Mouse (Mus musculus) CH12.LX (cell line): ENCODE data around the gene Fbxo7. TPM values are rescaled to one million over a fixed set of nuclear protein-coding genes. Genes with fewer than 3 reads are reported as not detected.

Experiments
- DNase-seq: peaks from one replicate; pipeline ENCODE4 v3.0.0-alpha.2; 2013; ENCODE audit errors: extremely low read depth
- H3K27ac ChIP-seq: 2 replicates; pipeline ENCODE4 v1.5.1; 2012; ENCODE audit warnings: low read depth, mild to moderate bottlenecking, control low read depth, moderate library complexity; ENCODE audit not compliant: insufficient read depth
- H3K27me3 ChIP-seq: replicated peaks from 2 replicates; pipeline ENCODE3; 2012; ENCODE audit warnings: inconsistent platforms
- H3K36me3 ChIP-seq, 2 experiments: replicated peaks in 1 of 2; 2 replicates each; pipeline versions ENCODE3 to v1.6.1; 2012; ENCODE audit warnings: inconsistent platforms in 1 of 2, low read length in 1 of 2, mild to moderate bottlenecking in 1 of 2, mixed read lengths in 1 of 2, moderate library complexity in 1 of 2; ENCODE audit not compliant: control insufficient read depth in 1 of 2, insufficient read depth in 1 of 2
- H3K4me1 ChIP-seq, 2 experiments: 2 replicates each; pipeline ENCODE4 v1.6.1; 2012; ENCODE audit warnings: inconsistent platforms in 1 of 2, moderate library complexity in 1 of 2; ENCODE audit not compliant: insufficient read depth in 2 of 2, control insufficient read depth in 1 of 2
- H3K4me2 ChIP-seq: 2 replicates; pipeline ENCODE4 v1.6.1; 2012; ENCODE audit warnings: low read depth, mild to moderate bottlenecking, control low read depth; ENCODE audit not compliant: poor library complexity, insufficient read depth, severe bottlenecking
- H3K4me3 ChIP-seq, 3 experiments: fragments of 150-350 bp in 1 of 3; sonication (generic) in 1 of 3; replicated peaks in 1 of 3; 2 replicates each; pipeline versions ENCODE3 to v1.5.1; 2011 to 2012; ENCODE audit warnings: low read depth in 2 of 3, low read length in 2 of 3, mild to moderate bottlenecking in 2 of 3, moderate library complexity in 2 of 3, control low read depth in 1 of 3, improper control_type of control experiment in 1 of 3, inconsistent platforms in 1 of 3, mixed read lengths in 1 of 3; ENCODE audit not compliant: poor library complexity in 1 of 3
- H3K79me2 ChIP-seq: replicated peaks from 2 replicates; pipeline ENCODE4 v1.6.1; 2012; ENCODE audit warnings: mild to moderate bottlenecking, moderate library complexity; ENCODE audit not compliant: control insufficient read depth, poor library complexity, insufficient read depth, severe bottlenecking; ENCODE audit errors: extremely low read depth
- H3K9ac ChIP-seq: 2 replicates; pipeline ENCODE4 v1.6.1; 2012; ENCODE audit warnings: low read depth, mild to moderate bottlenecking, control low read depth, moderate library complexity; ENCODE audit not compliant: insufficient read depth
- H3K9me3 ChIP-seq: replicated peaks from 2 replicates; pipeline ENCODE3; 2012; ENCODE audit warnings: low read length, inconsistent platforms, mixed read lengths
- BHLHE40 ChIP-seq: IDR thresholded peaks from 2 replicates; pipeline ENCODE4 v1.6.1; 2011; ENCODE audit warnings: mild to moderate bottlenecking, low read depth, low read length, improper control_type of control experiment
- CHD2 ChIP-seq: IDR thresholded peaks from 2 replicates; pipeline ENCODE4 v1.6.1; 2011; ENCODE audit warnings: low read length, improper control_type of control experiment
- CTCF ChIP-seq, 2 experiments: IDR thresholded peaks in 1 of 2; conservative IDR thresholded peaks in 1 of 2; 2 replicates each; pipeline ENCODE4 v1.5.1; 2011 to 2012; ENCODE audit warnings: low read depth in 2 of 2, low read length in 2 of 2, improper control_type of control experiment in 1 of 2, inconsistent platforms in 1 of 2, mild to moderate bottlenecking in 1 of 2, moderate library complexity in 1 of 2
- E2F4 ChIP-seq: IDR thresholded peaks from 2 replicates; pipeline ENCODE4 v1.6.1; 2011; ENCODE audit warnings: low read depth, low read length, improper control_type of control experiment; ENCODE audit not compliant: insufficient replicate concordance
- EP300 ChIP-seq: IDR thresholded peaks from 2 replicates; pipeline ENCODE4 v1.6.1; 2011; ENCODE audit warnings: low read length, improper control_type of control experiment
- ETS1 ChIP-seq: conservative IDR thresholded peaks from 2 replicates; pipeline ENCODE4 v1.6.1; 2012; ENCODE audit warnings: low read depth, mild to moderate bottlenecking, inconsistent platforms, low read length, improper control_type of control experiment, moderate library complexity
- GABPA ChIP-seq: IDR thresholded peaks from 2 replicates; pipeline ENCODE4 v1.6.1; 2012; ENCODE audit warnings: low read depth, low read length, improper control_type of control experiment, inconsistent platforms; ENCODE audit not compliant: insufficient replicate concordance
- HCFC1 ChIP-seq: IDR thresholded peaks from 2 replicates; pipeline ENCODE4 v1.6.1; 2012; ENCODE audit warnings: low read depth, mild to moderate bottlenecking, inconsistent platforms, low read length, improper control_type of control experiment
- IRF4 ChIP-seq: IDR thresholded peaks from 2 replicates; pipeline ENCODE4 v1.6.1; 2014; ENCODE audit warnings: low read depth, mild to moderate bottlenecking, inconsistent platforms, low read length, improper control_type of control experiment
- JUN ChIP-seq: IDR thresholded peaks from 2 replicates; pipeline ENCODE4 v1.6.1; 2011; ENCODE audit warnings: low read depth, mild to moderate bottlenecking, low read length, improper control_type of control experiment, moderate library complexity; ENCODE audit not compliant: insufficient read depth
- KAT2A ChIP-seq: IDR thresholded peaks from 2 replicates; pipeline ENCODE4 v1.6.1; 2012; ENCODE audit warnings: low read length, improper control_type of control experiment, inconsistent platforms; ENCODE audit not compliant: insufficient replicate concordance
- MAFK ChIP-seq: IDR thresholded peaks from 2 replicates; pipeline ENCODE4 v1.6.1; 2011; ENCODE audit warnings: low read length, improper control_type of control experiment; ENCODE audit not compliant: insufficient replicate concordance
- MAX ChIP-seq: IDR thresholded peaks from 2 replicates; pipeline ENCODE4 v1.6.1; 2011; ENCODE audit warnings: low read length, improper control_type of control experiment
- NRF1 ChIP-seq: IDR thresholded peaks from 2 replicates; pipeline ENCODE4 v1.6.1; 2014; ENCODE audit warnings: low read depth, mild to moderate bottlenecking, inconsistent platforms, low read length, improper control_type of control experiment, moderate library complexity
- POLR2A ChIP-seq: IDR thresholded peaks from 2 replicates; pipeline ENCODE4 v1.6.1; 2011; ENCODE audit warnings: low read depth, mild to moderate bottlenecking, improper control_type of control experiment, low read length
- POLR2AphosphoS2 ChIP-seq: IDR thresholded peaks from 2 replicates; pipeline ENCODE4 v1.6.1; 2011; ENCODE audit warnings: low read depth, low read length, improper control_type of control experiment
- RCOR1 ChIP-seq: conservative IDR thresholded peaks from 2 replicates; pipeline ENCODE4 v1.6.1; 2012; ENCODE audit warnings: low read depth, mild to moderate bottlenecking, inconsistent platforms, low read length, improper control_type of control experiment
- SIN3A ChIP-seq: IDR thresholded peaks from 2 replicates; pipeline ENCODE4 v1.6.1; 2012; ENCODE audit warnings: low read length, improper control_type of control experiment, inconsistent platforms
- SMC3 ChIP-seq: IDR thresholded peaks from 2 replicates; pipeline ENCODE4 v1.6.1; 2011; ENCODE audit warnings: low read depth, low read length, improper control_type of control experiment
- TCF12 ChIP-seq: IDR thresholded peaks from 2 replicates; pipeline ENCODE4 v1.6.1; 2014; ENCODE audit warnings: low read depth, mild to moderate bottlenecking, inconsistent platforms, low read length, improper control_type of control experiment
- UBTF ChIP-seq: IDR thresholded peaks from 2 replicates; pipeline ENCODE4 v1.6.1; 2012; ENCODE audit warnings: low read depth, mild to moderate bottlenecking, inconsistent platforms, low read length, improper control_type of control experiment, moderate library complexity
- ZC3H11A ChIP-seq: IDR thresholded peaks from 2 replicates; pipeline ENCODE4 v1.6.1; 2012; ENCODE audit warnings: low read depth, mild to moderate bottlenecking, inconsistent platforms, low read length, improper control_type of control experiment
- ZNF384 ChIP-seq: IDR thresholded peaks from 2 replicates; pipeline ENCODE4 v1.6.1; 2012; ENCODE audit warnings: low read depth, low read length, improper control_type of control experiment, inconsistent platforms
- dilution Hi-C: fragments of 300-500 bp; cut with MboI; formaldehyde crosslinking; loops from 2 replicates; pipeline ENCODE4 v1.14.3; 2020; ENCODE audit warnings: low sequenced_read_pairs; ENCODE audit not compliant: extremely low pct_unique_long_range_greater_than_20kb, extremely low pct_ligation_motif_present
- in situ Hi-C: fragments of 300-500 bp; cut with MboI; formaldehyde crosslinking; loops from 3 replicates; pipeline ENCODE4 v1.14.3; 2019; ENCODE audit warnings: low sequenced_read_pairs, low pct_ligation_motif_present, low pct_unique_long_range_greater_than_20kb, mixed read lengths
- polyA plus RNA-seq: library from polyadenylated mRNA; unstranded; fragments of >175 nt; gene quantifications from 2 replicates; pipeline ENCODE4 v1.2.1, GENCODE M21; 2012; ENCODE audit warnings: low read depth; ENCODE audit not compliant: insufficient read length
- total RNA-seq, 2 experiments: library from RNA; depleted of rRNA; stranded (reverse); fragments of 300-350 nt in 1 of 2; fragments of >200 nt in 1 of 2; gene quantifications; 2 replicates each; pipeline ENCODE4 v1.2.3; 2012 to 2014

Gene Fbxo7
- total and polyA plus RNA-seq, 3 experiments, result 13.1 to 18.7 (median 18.3) TPM

GRCm38 (mm10) chr10:85993836-85994235, 27.9 kb upstream of the Fbxo7 start:
- no peaks in the 10 kb centered on the region for H3K36me3 ChIP-seq
- TF ChIP-seq JUN (no peak), POLR2AphosphoS2 (no peak)
- TF ChIP-seq, all 38 proteins: peak for 0

GRCm38 (mm10) chr10:85994543-85995104, 27.1 kb upstream of the Fbxo7 start:
- Histone ChIP-seq H3K36me3 (no peaks in the 10 kb centered on the region), H3K4me2 (no peak overlapping the region)
- no peak for TF ChIP-seq MAX
- TF ChIP-seq POLR2A, result no peak
- TF ChIP-seq HCFC1, result no peak
- TF ChIP-seq IRF4, result no peak
- no peak for TF ChIP-seq RCOR1
- TF ChIP-seq EP300, result no peak
- TF ChIP-seq POLR2AphosphoS2, result no peak
- TF ChIP-seq NRF1, result no peak
- TF ChIP-seq ZNF384, result no peak
- TF ChIP-seq, all 38 proteins: peak for 0
- Histone ChIP-seq H3K27ac (no peak overlapping the region), H3K9me3 (no peaks in the 10 kb centered on the region), H3K9ac (no peak overlapping the region), H3K27me3 (peaks cover 2% of the 10 kb centered on the region), H3K4me1 (no peaks in the 10 kb centered on the region), H3K4me3 (no peak overlapping the region), H3K79me2 (no peaks in the 10 kb centered on the region)
- DNase-seq, result no peak
- in situ Hi-C loops (no loop called here), dilution Hi-C loops (no loop called here)

More at GRCm38 (mm10) chr10:85993836-85994235, 27.9 kb upstream of the Fbxo7 start:
- in situ Hi-C loops, result no loop called here
- H3K9me3 ChIP-seq, result no peaks in the 10 kb centered on the region
- dilution Hi-C loops, result no loop called here
- no peak overlapping the region for H3K9ac ChIP-seq
- DNase-seq, result no peak
- H3K79me2 ChIP-seq, result no peaks in the 10 kb centered on the region
- H3K4me3 ChIP-seq, result no peak overlapping the region
- no peaks in the 10 kb centered on the region for H3K4me1 ChIP-seq
- H3K27me3 ChIP-seq, result peaks cover 2% of the 10 kb centered on the region
- H3K4me2 ChIP-seq, result no peak overlapping the region
- H3K27ac ChIP-seq, result no peak overlapping the region

DNA sequence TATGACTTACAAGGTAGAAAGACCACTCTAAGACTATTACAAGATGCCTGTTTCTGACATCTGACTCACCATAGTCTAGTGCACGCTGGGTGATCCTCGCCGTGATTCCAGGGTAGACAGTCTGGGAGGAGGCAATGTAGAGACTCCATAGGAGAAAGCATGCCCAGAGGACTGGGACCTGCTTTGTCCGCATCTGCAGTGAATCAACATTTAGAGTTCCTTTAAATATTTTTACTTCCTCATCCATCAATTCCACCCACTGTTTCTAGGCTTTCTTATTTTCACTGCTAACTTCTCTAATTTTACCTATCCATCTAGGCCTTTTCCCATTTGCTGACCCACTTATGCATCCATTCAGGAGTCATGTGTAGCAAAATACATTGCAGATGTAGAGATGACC, 21.3 kb upstream of the Fbxo7 start:
- H3K4me3 ChIP-seq, result no peak overlapping the region
- no peak overlapping the region for H3K4me2 ChIP-seq
- in situ Hi-C loops (no loop called here), dilution Hi-C loops (no loop called here)
- no peaks in the 10 kb centered on the region for H3K9me3 ChIP-seq
- no peaks in the 10 kb centered on the region for H3K4me1 ChIP-seq
- H3K27ac ChIP-seq, result no peak overlapping the region
- DNase-seq, result no peak
- H3K79me2 ChIP-seq, result no peaks in the 10 kb centered on the region
- H3K36me3 ChIP-seq, result no peaks in the 10 kb centered on the region
- TF ChIP-seq TCF12 (no peak), CTCF (conservative IDR thresholded peaks at IDR 0.05 in 1 of 2, IDR thresholded peaks at IDR 0.05 in 1 of 2; ENCODE audit: low read depth in 2 of 2, low read length in 2 of 2) (no peak), HCFC1 (no peak), ZNF384 (no peak), ETS1 (no peak), CHD2 (no peak), POLR2AphosphoS2 (no peak), SIN3A (no peak), MAFK (no peak), E2F4 (no peak), SMC3 (no peak), KAT2A (no peak), GABPA (no peak), UBTF (no peak), RCOR1 (no peak), JUN (no peak), ZC3H11A (no peak), BHLHE40 (no peak), MAX (no peak)
- no peaks in the 10 kb centered on the region for H3K27me3 ChIP-seq
- no peak overlapping the region for H3K9ac ChIP-seq
